Mouse (Mus musculus) forebrain, embryonic 14.5 days (tissue): ENCODE data around the gene Zdhhc11. TPM values are rescaled to one million over a fixed set of nuclear protein-coding genes. Genes with fewer than 3 reads are reported as not detected.

Experiments
- ATAC-seq: fragments of 200-750 bp; cut with Nextera tagmentation; 2 replicates; pipeline ENCODE4 v1.8.0; 2017; ENCODE audit warnings: mild to moderate bottlenecking, moderate library complexity
- DNase-seq: peaks from one replicate; pipeline ENCODE4 v3.0.0-alpha.2; 2015; ENCODE audit warnings: low spot score
- H3K27ac ChIP-seq: fragments of 300-500 bp; sonication (generic); 2 replicates; pipeline ENCODE4 v1.5.1; 2014; ENCODE audit warnings: low read depth, mild to moderate bottlenecking, control low read depth, low read length, moderate library complexity
- H3K27me3 ChIP-seq: fragments of 300-500 bp; sonication (generic); replicated peaks from 2 replicates; pipeline ENCODE4 v1.6.1; 2014; ENCODE audit warnings: low read length, control low read depth, mixed read lengths; ENCODE audit not compliant: control insufficient read depth, insufficient read depth
- H3K36me3 ChIP-seq: fragments of 300-500 bp; sonication (generic); 2 replicates; pipeline ENCODE4 v1.6.1; 2014; ENCODE audit warnings: low read length, control low read depth; ENCODE audit not compliant: control insufficient read depth, insufficient read depth
- H3K4me1 ChIP-seq: fragments of 300-500 bp; sonication (generic); 2 replicates; pipeline ENCODE4 v1.6.1; 2014; ENCODE audit warnings: antibody characterized with exemption, low read length, control low read depth; ENCODE audit not compliant: control insufficient read depth, insufficient read depth
- H3K4me2 ChIP-seq: fragments of 300-500 bp; sonication (generic); 2 replicates; pipeline ENCODE4 v1.6.1; 2014; ENCODE audit warnings: mild to moderate bottlenecking, control low read depth, low read length
- H3K4me3 ChIP-seq: fragments of 300-500 bp; sonication (generic); 2 replicates; pipeline ENCODE4 v1.5.1; 2014; ENCODE audit warnings: low read depth, low read length, control low read depth
- H3K9ac ChIP-seq: fragments of 300-500 bp; sonication (generic); 2 replicates; pipeline ENCODE4 v1.6.1; 2014; ENCODE audit warnings: mild to moderate bottlenecking, low read length, control low read depth, moderate library complexity
- H3K9me3 ChIP-seq: fragments of 300-500 bp; sonication (generic); replicated peaks from 2 replicates; pipeline ENCODE4 v1.6.1; 2016; ENCODE audit warnings: low read length, control low read depth, mixed read lengths; ENCODE audit not compliant: control insufficient read depth
- WGBS: fragments of 180-500 bp; shearing (Covaris S2); extraction: QIAGEN DNeasy Blood & Tissue Kit; methylation state at CpG from one replicate; pipeline ENCODE4 v1.1.7; 2014; 5-methylcytosine and 5-hydroxymethylcytosine counted together
- microRNA-seq: library from miRNA; unstranded; fragments of <30 nt; microRNA quantifications from one replicate; pipeline ENCODE4, GENCODE M21; 2016
- polyA plus RNA-seq: library from polyadenylated mRNA; unstranded; fragments of >200 nt; fragmentation: Nextera tagmentation; extraction: Ambion mirVana; gene quantifications from 2 replicates; pipeline ENCODE4 v1.2.1, GENCODE M21; 2014

Gene Zdhhc11
- polyA plus RNA-seq, 1 experiment from 2014 or later: not detected

DNA sequence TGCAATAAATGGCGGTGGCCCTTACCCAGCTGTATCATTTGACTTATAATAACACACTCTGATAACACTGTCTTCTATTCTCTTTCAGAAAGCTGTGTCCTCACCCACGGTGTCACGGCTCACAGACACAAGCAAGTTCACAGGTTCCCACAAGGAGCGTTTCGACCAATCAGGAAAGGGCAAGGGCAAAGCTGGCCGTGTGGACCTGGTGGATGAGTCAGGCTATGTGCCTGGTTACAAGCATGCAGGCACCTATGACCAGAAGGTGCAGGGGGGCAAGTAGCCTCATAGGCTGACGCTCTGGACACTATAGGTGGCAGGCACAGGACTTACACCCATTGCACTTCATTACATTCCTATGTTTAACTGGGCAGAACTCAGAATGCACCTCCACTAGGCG is 67.5 kb downstream of the Zdhhc11 start:
- no peaks in the 10 kb centered on the region for H3K4me1 ChIP-seq
- H3K36me3 ChIP-seq: 0 out of 2 replicates have a peak, but pooled peaks cover 15% of the 10 kb centered on the region
- H3K27ac ChIP-seq: no peak overlapping the region
- H3K9ac ChIP-seq: no peak overlapping the region
- DNase-seq (no peak), ATAC-seq (no peak)
- H3K4me2 ChIP-seq: no peak overlapping the region
- no peaks in the 10 kb centered on the region for H3K27me3 ChIP-seq
- WGBS: 84% methylated on average over 8 of the region's 8 CpGs
- H3K9me3 ChIP-seq: no peaks in the 10 kb centered on the region
- H3K4me3 ChIP-seq: no peak overlapping the region

DNA sequence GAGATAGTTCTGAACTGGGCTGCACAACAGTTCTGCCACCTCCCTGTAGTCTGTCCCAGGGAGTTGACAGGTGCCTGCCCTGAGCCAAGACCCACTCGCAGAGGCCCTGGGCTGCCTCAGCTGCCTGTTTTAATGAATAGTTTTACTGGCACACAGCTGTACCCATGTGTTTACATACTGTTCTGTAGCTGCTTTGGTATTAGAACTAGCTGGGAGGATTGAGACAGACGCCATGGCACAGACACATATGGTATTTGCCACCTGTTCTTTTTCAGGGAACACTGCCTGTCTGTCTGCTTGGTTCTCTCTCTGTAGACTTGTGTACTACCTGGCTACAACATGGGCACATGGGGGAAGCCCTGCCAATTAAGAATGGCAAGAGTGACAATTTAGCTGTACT is 71.1 kb downstream of the Zdhhc11 start:
- no peak overlapping the region for H3K4me2 ChIP-seq
- no peaks in the 10 kb centered on the region for H3K4me1 ChIP-seq
- H3K27me3 ChIP-seq: no peaks in the 10 kb centered on the region
- H3K36me3 ChIP-seq: peaks cover 30% of the 10 kb centered on the region
- no peak overlapping the region for H3K9ac ChIP-seq
- H3K9me3 ChIP-seq: no peaks in the 10 kb centered on the region
- ATAC-seq (peak; percentile 91), DNase-seq (peak; percentile 41)
- H3K27ac ChIP-seq: no peak overlapping the region
- H3K4me3 ChIP-seq: no peak overlapping the region
- WGBS: 64% methylated on average over 2 of the region's 2 CpGs

DNA sequence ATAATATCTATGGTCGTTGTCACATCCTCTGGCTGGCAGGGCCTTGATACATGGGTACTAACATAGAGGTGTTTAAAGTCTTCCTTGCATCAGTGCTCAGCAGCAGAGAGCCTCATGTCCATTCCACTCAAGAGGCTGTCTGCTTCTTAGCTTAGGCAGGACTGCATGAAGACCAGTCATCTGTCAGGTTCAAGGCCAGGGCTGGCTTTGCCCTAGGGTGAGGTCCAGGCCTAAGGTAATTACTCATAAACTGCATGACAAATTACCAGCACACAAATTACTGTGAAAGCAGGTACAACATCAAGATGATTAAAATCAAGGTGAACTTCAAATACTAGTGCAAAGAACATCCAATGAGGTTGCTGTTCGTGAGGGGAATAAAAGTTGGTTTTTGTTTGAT is 72.1 kb downstream of the Zdhhc11 start:
- DNase-seq: no peak
- Histone ChIP-seq H3K4me1 (no peaks in the 10 kb centered on the region), H3K27me3 (no peaks in the 10 kb centered on the region), H3K36me3 (peaks cover 40% of the 10 kb centered on the region), H3K9me3 (no peaks in the 10 kb centered on the region), H3K9ac (no peak overlapping the region), H3K4me3 (no peak overlapping the region), H3K27ac (no peak overlapping the region), H3K4me2 (no peak overlapping the region)
- WGBS: 84% methylated on average over 2 of the region's 2 CpGs
- no peak for ATAC-seq

DNA sequence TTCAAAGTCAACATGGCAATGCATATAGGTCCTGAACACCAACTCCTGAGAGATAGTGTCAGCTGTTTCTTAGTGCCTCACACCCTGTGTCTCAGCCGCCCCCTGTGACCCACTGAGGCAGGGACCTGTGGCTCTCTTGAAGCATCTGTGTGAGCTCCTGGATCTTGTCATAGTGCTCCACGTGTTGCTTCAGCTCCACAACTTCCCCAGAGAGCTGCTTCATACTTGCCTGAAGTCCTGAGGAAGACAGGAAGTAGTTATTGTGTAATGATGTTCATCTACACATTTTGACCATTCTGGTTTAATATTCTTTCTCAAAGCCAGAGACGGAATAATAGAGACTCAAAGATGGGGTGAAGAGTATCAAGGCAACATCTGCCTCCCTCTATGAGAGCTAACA is 76.3 kb downstream of the Zdhhc11 start:
- H3K36me3 ChIP-seq: peaks cover 39% of the 10 kb centered on the region
- no peak overlapping the region for H3K4me2 ChIP-seq
- H3K27ac ChIP-seq: no peak overlapping the region
- H3K9me3 ChIP-seq: no peaks in the 10 kb centered on the region
- H3K27me3 ChIP-seq: no peaks in the 10 kb centered on the region
- DNase-seq (no peak), ATAC-seq (no peak)
- no peak overlapping the region for H3K4me3 ChIP-seq
- H3K9ac ChIP-seq: no peak overlapping the region
- no peaks in the 10 kb centered on the region for H3K4me1 ChIP-seq
- WGBS: 91% methylated on average over 3 of the region's 3 CpGs

Small RNAs within 50 kb of the gene (microRNA-seq; reads per million reads assigned to microRNA genes)
- not detected for gene Gm25197

Other genes starting within 250 kb of the Zdhhc11 start
- gene Slc12a7, start 230.8 kb upstream of the Zdhhc11 start, polyA plus RNA-seq: 14.5 and 16.6 TPM in 2 replicates
- gene Nkd2, start 116.2 kb upstream of the Zdhhc11 start, polyA plus RNA-seq: 6.2 and 8.5 TPM in 2 replicates
- 19.3 and 23.2 TPM in 2 replicates for gene Trip13, start 26.1 kb upstream of the Zdhhc11 start, polyA plus RNA-seq
- 75.6 and 86.5 TPM in 2 replicates for gene Brd9, start 26.0 kb upstream of the Zdhhc11 start, polyA plus RNA-seq
- gene Tppp, start 45.6 kb downstream of the Zdhhc11 start, polyA plus RNA-seq: 6.6 and 8.9 TPM in 2 replicates
- gene Cep72, start 98.4 kb downstream of the Zdhhc11 start, polyA plus RNA-seq: 11.6 and 12.5 TPM in 2 replicates
- gene Slc9a3, start 157.6 kb downstream of the Zdhhc11 start, polyA plus RNA-seq: 0.04 TPM in 1 of 2 replicates, not detected in the other
- gene Exoc3, start 244.9 kb downstream of the Zdhhc11 start, polyA plus RNA-seq: 134 and 138 TPM in 2 replicates